Mouse (Mus musculus) lung, embryonic 14.5 days (tissue): Measurements from ENCODE around the gene Atpaf1. TPM values are rescaled to one million over a fixed set of nuclear protein-coding genes. Genes with fewer than 3 reads are reported as not detected.

Source experiments
- ATAC-seq: fragments of 200-750 bp; cut with Nextera tagmentation; 2 replicates; pipeline ENCODE4 v1.8.0; 2017; ENCODE audit warnings: mild to moderate bottlenecking, moderate TSS enrichment, moderate library complexity; ENCODE audit not compliant: insufficient read depth
- DNase-seq: peaks from one replicate; pipeline ENCODE4 v3.0.0-alpha.2; 2015
- H3K27ac ChIP-seq: fragments of 300-500 bp; sonication (generic); 2 replicates; pipeline ENCODE4 v1.5.1; 2014; ENCODE audit warnings: low read depth, mild to moderate bottlenecking, moderate library complexity
- H3K27me3 ChIP-seq: fragments of 300-500 bp; sonication (generic); 2 replicates; pipeline ENCODE4 v1.6.1; 2014; ENCODE audit warnings: low read length, control low read depth; ENCODE audit not compliant: insufficient read depth
- H3K36me3 ChIP-seq: fragments of 300-500 bp; sonication (generic); 2 replicates; pipeline ENCODE4 v1.6.1; 2014; ENCODE audit warnings: control low read depth; ENCODE audit not compliant: insufficient read depth
- H3K4me1 ChIP-seq: fragments of 300-500 bp; sonication (generic); 2 replicates; pipeline ENCODE4 v1.6.1; 2014; ENCODE audit warnings: antibody characterized with exemption, control low read depth; ENCODE audit not compliant: insufficient read depth
- H3K4me2 ChIP-seq: fragments of 300-500 bp; sonication (generic); 2 replicates; pipeline ENCODE4 v1.6.1; 2014; ENCODE audit warnings: mild to moderate bottlenecking
- H3K4me3 ChIP-seq: fragments of 300-500 bp; sonication (generic); 2 replicates; pipeline ENCODE4 v1.5.1; 2014; ENCODE audit warnings: low read depth, low read length
- H3K9ac ChIP-seq: fragments of 300-500 bp; sonication (generic); 2 replicates; pipeline ENCODE4 v1.6.1; 2014
- H3K9me3 ChIP-seq: fragments of 300-500 bp; sonication (generic); 2 replicates; pipeline ENCODE4 v1.6.1; 2016; ENCODE audit warnings: low read depth, low read length, control low read depth
- CTCF ChIP-seq: IDR thresholded peaks from 2 replicates; pipeline ENCODE4 v1.5.1; 2016; ENCODE audit warnings: antibody characterized with exemption, low read depth
- WGBS: fragments of 180-500 bp; shearing (Covaris S2); extraction: QIAGEN DNeasy Blood & Tissue Kit; methylation state at CpG from one replicate; pipeline ENCODE4 v1.1.7; 2014; 5-methylcytosine and 5-hydroxymethylcytosine counted together
- polyA plus RNA-seq: library from polyadenylated mRNA; unstranded; fragments of >200 nt; fragmentation: Nextera tagmentation; extraction: Ambion mirVana; gene quantifications from 2 replicates; pipeline ENCODE4 v1.2.1, GENCODE M21; 2014

Gene Atpaf1
- polyA plus RNA-seq, 1 experiment from 2014 or later = 61.4 TPM

DNA sequence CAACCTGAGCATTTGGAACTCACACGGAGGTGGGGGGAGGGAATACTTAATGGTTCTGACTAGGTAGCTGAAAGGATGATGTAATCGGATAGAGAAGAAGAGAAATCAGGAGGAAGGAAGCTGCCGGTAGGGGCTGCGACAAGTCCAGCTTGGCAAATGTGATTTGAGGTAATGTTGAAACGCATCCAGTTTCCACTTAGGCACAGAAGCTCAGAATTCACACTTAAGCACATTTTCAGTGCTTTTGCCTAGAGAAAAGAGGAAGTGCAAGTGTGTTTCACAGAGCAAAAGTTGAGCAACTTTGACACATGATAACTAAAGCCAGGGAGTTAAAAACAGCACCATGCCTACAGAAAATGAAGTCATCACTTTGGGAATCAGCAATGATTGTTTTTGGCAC lies 62.8 kb downstream of the Atpaf1 start:
- ATAC-seq (no peak), DNase-seq (no peak)
- TF ChIP-seq CTCF = no peak
- H3K36me3 ChIP-seq = peaks cover 10% of the 10 kb centered on the region
- H3K4me3 ChIP-seq = no peak overlapping the region
- H3K27me3 ChIP-seq = no peaks in the 10 kb centered on the region
- WGBS = 40% methylated on average over 5 of the region's 5 CpGs
- no peak overlapping the region for H3K9ac ChIP-seq
- H3K27ac ChIP-seq = no peak overlapping the region
- H3K4me2 ChIP-seq = no peak overlapping the region
- peaks cover 4% of the 10 kb centered on the region; the same call in 1 of the 2 replicates for H3K4me1 ChIP-seq
- H3K9me3 ChIP-seq = no peaks in the 10 kb centered on the region

DNA sequence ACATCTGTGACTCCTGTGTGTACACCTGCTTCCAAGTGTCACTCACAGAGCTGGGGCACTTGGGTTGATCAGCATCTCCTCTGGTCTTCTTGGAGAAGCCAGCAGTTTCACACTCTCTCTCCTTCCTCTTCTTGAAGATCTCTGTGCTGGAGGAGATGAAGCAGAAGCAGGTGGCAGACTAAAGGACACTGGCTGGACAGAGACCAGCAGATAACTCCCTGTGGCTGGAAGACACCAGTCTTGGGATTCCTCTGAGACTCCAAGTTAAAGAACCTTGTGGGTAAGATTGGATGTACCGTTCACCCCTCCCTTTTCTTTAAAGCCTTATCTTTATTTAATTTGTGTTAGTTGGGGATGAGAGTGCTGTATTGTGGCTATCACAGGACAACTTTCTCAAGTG lies 63.5 kb downstream of the Atpaf1 start:
- no peak overlapping the region for H3K27ac ChIP-seq
- H3K9ac ChIP-seq = no peak overlapping the region
- peaks cover 10% of the 10 kb centered on the region for H3K36me3 ChIP-seq
- ATAC-seq = no peak
- DNase-seq = no peak
- H3K27me3 ChIP-seq = no peaks in the 10 kb centered on the region
- H3K4me2 ChIP-seq = no peak overlapping the region
- TF ChIP-seq CTCF = no peak
- 90% methylated on average over 1 of the region's 1 CpGs for WGBS
- H3K4me1 ChIP-seq = peaks cover 4% of the 10 kb centered on the region; the same call in 1 of the 2 replicates
- H3K4me3 ChIP-seq = no peak overlapping the region
- no peaks in the 10 kb centered on the region for H3K9me3 ChIP-seq

DNA sequence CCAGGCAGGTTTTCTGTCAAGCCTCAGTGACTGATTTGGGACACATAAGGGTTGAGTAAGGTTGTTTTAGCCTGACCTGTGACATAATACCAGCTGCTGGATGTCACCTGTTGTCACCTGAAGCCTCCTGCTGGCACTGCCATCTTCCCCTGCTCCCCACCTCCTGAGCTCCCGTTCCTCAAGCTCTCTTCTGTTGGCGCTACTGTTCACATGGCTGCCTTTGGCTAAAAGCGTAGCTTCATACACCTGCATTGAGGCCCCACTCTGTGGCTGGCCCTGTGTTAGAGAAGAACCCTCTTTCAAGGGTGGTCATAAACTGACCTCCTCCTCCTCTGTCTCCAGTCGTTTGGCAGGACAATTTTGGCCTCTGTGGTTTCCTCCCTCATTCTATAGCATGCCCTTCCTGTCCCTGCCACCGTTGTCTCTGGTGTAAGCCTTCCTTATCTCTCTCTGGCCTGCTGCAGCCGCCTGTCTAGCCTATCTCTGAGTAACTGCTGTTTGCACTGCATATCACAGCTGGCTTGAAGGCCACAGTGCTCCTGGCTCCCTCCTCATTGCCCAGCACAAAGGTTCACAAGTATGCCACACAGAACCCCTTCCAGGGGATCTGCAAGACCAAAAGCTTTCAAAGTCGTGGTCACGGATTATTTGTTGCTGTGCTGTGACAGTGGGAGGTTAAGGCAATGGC lies 64.5 kb downstream of the Atpaf1 start:
- Histone ChIP-seq H3K27me3 (no peaks in the 10 kb centered on the region), H3K9ac (no peak overlapping the region), H3K4me2 (no peak overlapping the region), H3K9me3 (no peaks in the 10 kb centered on the region), H3K4me1 (peaks cover 4% of the 10 kb centered on the region; the same call in 1 of the 2 replicates), H3K27ac (peak overlapping the region; percentile 30; the same call in 1 of the 2 replicates), H3K36me3 (peaks cover 12% of the 10 kb centered on the region), H3K4me3 (no peak overlapping the region)
- TF ChIP-seq CTCF = no peak
- ATAC-seq = peak; percentile 79; the same call in 1 of the 2 replicates
- no peak for DNase-seq
- 41% methylated on average over 8 of the region's 8 CpGs for WGBS

DNA sequence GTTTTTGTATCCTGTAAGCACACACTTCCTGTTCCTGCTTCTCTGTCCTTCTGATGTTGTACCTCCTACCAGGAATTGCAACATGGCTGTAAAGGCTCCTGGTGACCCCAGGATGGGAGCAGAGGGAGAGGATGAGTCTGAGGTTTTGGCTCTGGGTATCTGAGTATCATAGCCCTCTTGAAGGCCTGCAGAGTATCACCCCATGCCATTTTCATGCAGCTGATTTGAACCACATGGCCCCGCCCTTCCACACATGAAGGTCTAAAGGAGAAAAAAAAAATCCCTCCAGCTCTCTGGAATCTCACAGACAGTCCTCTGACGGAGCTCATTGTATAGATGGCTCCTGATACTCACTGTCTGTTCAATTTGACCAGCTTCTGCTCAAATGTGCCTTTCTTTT lies 65.5 kb downstream of the Atpaf1 start:
- H3K4me1 ChIP-seq = peaks cover 4% of the 10 kb centered on the region; the same call in 1 of the 2 replicates
- ATAC-seq (no peak), DNase-seq (no peak)
- H3K9me3 ChIP-seq = no peaks in the 10 kb centered on the region
- TF ChIP-seq CTCF = no peak
- H3K4me2 ChIP-seq = no peak overlapping the region
- H3K27ac ChIP-seq = no peak overlapping the region
- peaks cover 12% of the 10 kb centered on the region for H3K36me3 ChIP-seq
- WGBS = 67% methylated on average over 2 of the region's 2 CpGs
- H3K27me3 ChIP-seq = no peaks in the 10 kb centered on the region
- no peak overlapping the region for H3K9ac ChIP-seq
- no peak overlapping the region for H3K4me3 ChIP-seq

DNA sequence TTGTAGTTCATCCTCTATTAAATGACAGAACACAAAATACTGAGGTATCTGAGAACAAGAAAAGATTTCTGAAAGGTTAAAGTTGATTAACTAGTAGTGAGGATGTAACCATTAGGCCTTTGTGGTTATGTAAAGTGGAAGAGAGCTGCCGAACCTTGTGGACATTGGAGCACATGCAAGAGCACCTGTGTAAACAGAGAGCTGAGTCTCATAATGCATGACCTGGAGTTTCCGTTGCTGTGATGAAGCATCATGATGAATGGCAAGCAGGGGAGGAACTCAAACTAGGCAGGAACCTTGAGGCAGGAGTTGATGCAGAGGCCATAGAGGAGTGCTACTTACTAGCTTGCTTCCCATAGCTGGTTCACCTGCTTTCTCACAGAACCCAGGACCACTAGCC lies 66.0 kb downstream of the Atpaf1 start:
- Histone ChIP-seq H3K36me3 (peaks cover 13% of the 10 kb centered on the region), H3K4me1 (peaks cover 4% of the 10 kb centered on the region; the same call in 1 of the 2 replicates)
- DNase-seq = no peak

DNA sequence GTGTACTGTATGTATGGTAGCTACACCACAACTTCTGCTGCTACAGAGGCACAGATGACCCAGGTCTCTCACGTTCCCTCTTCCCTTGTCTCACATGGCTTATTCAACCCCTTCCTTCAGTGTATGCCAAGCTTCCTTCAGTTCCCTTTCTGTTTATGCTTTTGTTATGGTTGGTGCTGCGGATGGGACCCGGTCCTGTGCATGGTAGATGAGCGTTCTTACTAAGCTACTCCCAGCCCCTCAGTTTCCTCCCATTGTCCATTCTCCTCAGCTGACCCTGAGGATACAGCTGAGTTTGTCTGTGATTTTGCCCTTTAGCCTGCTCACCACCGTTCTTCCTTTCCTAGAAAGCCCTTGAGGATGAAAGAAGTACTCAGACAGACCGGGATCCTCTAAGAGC lies 67.0 kb downstream of the Atpaf1 start:
- ATAC-seq (peak; percentile 57; the same call in 1 of the 2 replicates), DNase-seq (peak; percentile 34)
- Histone ChIP-seq H3K4me3 (no peak overlapping the region), H3K36me3 (peaks cover 14% of the 10 kb centered on the region), H3K9me3 (no peaks in the 10 kb centered on the region), H3K9ac (no peak overlapping the region), H3K27me3 (no peaks in the 10 kb centered on the region), H3K4me2 (no peak overlapping the region), H3K27ac (no peak overlapping the region), H3K4me1 (peaks cover 4% of the 10 kb centered on the region; the same call in 1 of the 2 replicates)
- WGBS = 76% methylated on average over 6 of the region's 6 CpGs
- TF ChIP-seq CTCF = no peak

More for the DNA sequence above, 66.0 kb downstream of the Atpaf1 start:
- H3K9me3 ChIP-seq = no peaks in the 10 kb centered on the region
- H3K27me3 ChIP-seq = no peaks in the 10 kb centered on the region
- 26% methylated on average over 2 of the region's 2 CpGs for WGBS
- H3K4me2 ChIP-seq = no peak overlapping the region
- H3K9ac ChIP-seq = no peak overlapping the region
- no peak for TF ChIP-seq CTCF
- H3K4me3 ChIP-seq = no peak overlapping the region
- no peak overlapping the region for H3K27ac ChIP-seq
- no peak for ATAC-seq

DNA sequence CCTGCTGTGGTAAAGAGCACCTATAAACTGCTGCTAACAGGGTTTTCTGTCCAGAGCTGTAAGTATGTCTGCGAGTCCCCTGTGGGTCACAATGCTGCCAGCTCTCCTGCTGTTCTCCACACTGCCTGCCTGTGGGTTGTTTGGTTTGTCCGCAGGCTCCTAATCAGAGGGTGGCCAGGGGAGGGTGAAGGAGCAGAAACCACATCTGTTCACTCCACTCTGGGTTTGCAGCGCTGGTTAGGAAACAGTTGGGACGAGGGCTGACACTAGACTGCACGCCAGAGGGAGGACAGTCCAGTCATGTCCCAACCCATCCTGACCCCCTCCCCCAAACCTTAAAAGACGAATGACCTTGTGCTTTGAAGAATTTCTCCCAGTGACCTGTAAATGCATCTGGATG lies 70.5 kb downstream of the Atpaf1 start:
- no peak for TF ChIP-seq CTCF
- ATAC-seq = no peak
- H3K4me1 ChIP-seq = no peaks in the 10 kb centered on the region
- H3K36me3 ChIP-seq = peaks cover 14% of the 10 kb centered on the region
- H3K4me2 ChIP-seq = no peak overlapping the region
- H3K27ac ChIP-seq = no peak overlapping the region
- no peak overlapping the region for H3K4me3 ChIP-seq
- DNase-seq = no peak
- no peak overlapping the region for H3K9ac ChIP-seq
- WGBS = 47% methylated on average over 6 of the region's 6 CpGs
- H3K9me3 ChIP-seq = no peaks in the 10 kb centered on the region
- H3K27me3 ChIP-seq = no peaks in the 10 kb centered on the region
